Mouse (Mus musculus): ENCODE measurements around the gene Dhx16.

The Dhx16 gene

GRCm38 (mm10) chr17:35850974-35851373 lies 28.6 kb upstream of the Dhx16 start:
- in situ Hi-C loops (cut with MboI; ENCODE audit: low pct_unique_long_range_greater_than_20kb in 1 of 2, low sequenced_read_pairs in 2 of 2, unreplicated experiment in 1 of 2): no loop called here

- in situ Hi-C loops (cut with MboI; ENCODE audit: low pct_unique_long_range_greater_than_20kb in 1 of 2, low sequenced_read_pairs in 2 of 2, unreplicated experiment in 1 of 2): no loop called here
These were observed 20.2 kb upstream of the Dhx16 start for GRCm38 (mm10) chr17:35859371-35859770.

GRCm38 (mm10) chr17:35859835-35860234 lies 19.8 kb upstream of the Dhx16 start:
- in situ Hi-C loops (cut with MboI; ENCODE audit: low pct_unique_long_range_greater_than_20kb in 1 of 2, low sequenced_read_pairs in 2 of 2, unreplicated experiment in 1 of 2): no loop called here

GRCm38 (mm10) chr17:35860831-35861197 lies 18.8 kb upstream of the Dhx16 start:
- in situ Hi-C loops (cut with MboI; ENCODE audit: low pct_unique_long_range_greater_than_20kb in 1 of 2, low sequenced_read_pairs in 2 of 2, unreplicated experiment in 1 of 2): no loop called here

- in situ Hi-C loops (cut with MboI; ENCODE audit: low pct_unique_long_range_greater_than_20kb in 1 of 2, low sequenced_read_pairs in 2 of 2, unreplicated experiment in 1 of 2): no loop called here
These were observed 18.3 kb upstream of the Dhx16 start, which contains the start of gene Nrm for GRCm38 (mm10) chr17:35861198-35861857. Gene Nrm (plus strand): TSS chr17:35861318.

- in situ Hi-C loops (cut with MboI; ENCODE audit: low pct_unique_long_range_greater_than_20kb in 1 of 2, low sequenced_read_pairs in 2 of 2, unreplicated experiment in 1 of 2): loop anchor here in 1 of 2 experiments (5.0 kb wide), 1 partner anchor 38 kb away; no protein-coding TSS in a partner anchor
These were observed 14.7 kb upstream of the Dhx16 start for GRCm38 (mm10) chr17:35864832-35865353.

GRCm38 (mm10) chr17:35865481-35866280 lies 13.9 kb upstream of the Dhx16 start, which contains the start of gene Ppp1r18:
Gene Ppp1r18 (plus strand): TSS chr17:35865593.
- in situ Hi-C loops (cut with MboI; ENCODE audit: low pct_unique_long_range_greater_than_20kb in 1 of 2, low sequenced_read_pairs in 2 of 2, unreplicated experiment in 1 of 2): loop anchor here in 1 of 2 experiments (5.0 kb wide), 1 partner anchor 38 kb away; no protein-coding TSS in a partner anchor

GRCm38 (mm10) chr17:35866281-35866831 lies 13.3 kb upstream of the Dhx16 start:
- in situ Hi-C loops (cut with MboI; ENCODE audit: low pct_unique_long_range_greater_than_20kb in 1 of 2, low sequenced_read_pairs in 2 of 2, unreplicated experiment in 1 of 2): loop anchor here in 1 of 2 experiments (5.0 kb wide), 1 partner anchor 39 kb away; no protein-coding TSS in a partner anchor

GRCm38 (mm10) chr17:35866911-35867890 lies 12.4 kb upstream of the Dhx16 start:
- in situ Hi-C loops (cut with MboI; ENCODE audit: low pct_unique_long_range_greater_than_20kb in 1 of 2, low sequenced_read_pairs in 2 of 2, unreplicated experiment in 1 of 2): loop anchor here in 1 of 2 experiments (5.0 kb wide), 1 partner anchor 40 kb away; no protein-coding TSS in a partner anchor

- in situ Hi-C loops (cut with MboI; ENCODE audit: low pct_unique_long_range_greater_than_20kb in 1 of 2, low sequenced_read_pairs in 2 of 2, unreplicated experiment in 1 of 2): loop anchor here in 1 of 2 experiments (5.0 kb wide), 1 partner anchor 41 kb away; no protein-coding TSS in a partner anchor
These were observed 11.3 kb upstream of the Dhx16 start for GRCm38 (mm10) chr17:35868165-35868820.

- in situ Hi-C loops (cut with MboI; ENCODE audit: low pct_unique_long_range_greater_than_20kb in 1 of 2, low sequenced_read_pairs in 2 of 2, unreplicated experiment in 1 of 2): loop anchor here in 1 of 2 experiments (5.0 kb wide), 1 partner anchor 42 kb away; no protein-coding TSS in a partner anchor
These were observed 10.7 kb upstream of the Dhx16 start for GRCm38 (mm10) chr17:35868961-35869345.

- in situ Hi-C loops (cut with MboI; ENCODE audit: low pct_unique_long_range_greater_than_20kb in 1 of 2, low sequenced_read_pairs in 2 of 2, unreplicated experiment in 1 of 2): loop anchor here (5.0 kb wide), 1 partner anchor 42 kb away; no protein-coding TSS in a partner anchor
These were observed 10.1 kb upstream of the Dhx16 start for GRCm38 (mm10) chr17:35869346-35870067.

GRCm38 (mm10) chr17:35870151-35870883 lies 9.3 kb upstream of the Dhx16 start:
- in situ Hi-C loops (cut with MboI; ENCODE audit: low pct_unique_long_range_greater_than_20kb in 1 of 2, low sequenced_read_pairs in 2 of 2, unreplicated experiment in 1 of 2): loop anchor here in 1 of 2 experiments (5.0 kb wide), 1 partner anchor 43 kb away; no protein-coding TSS in a partner anchor

- in situ Hi-C loops (cut with MboI; ENCODE audit: low pct_unique_long_range_greater_than_20kb in 1 of 2, low sequenced_read_pairs in 2 of 2, unreplicated experiment in 1 of 2): loop anchor here in 1 of 2 experiments (5.0 kb wide), 1 partner anchor 44 kb away; no protein-coding TSS in a partner anchor
These were observed 8.5 kb upstream of the Dhx16 start for GRCm38 (mm10) chr17:35870884-35871696.

Measured in mouse embryonic stem cell (cell line).